Mouse (Mus musculus) ZHBTc4 (cell line): Measurements from ENCODE around the gene Ptpa.
A peak's percentile ranks its signal among the peaks of the same experiment; 100 is the strongest.

Experiments
- DNase-seq: peaks from one replicate; pipeline ENCODE4 v3.0.0-alpha.2; 2011; ENCODE audit warnings: low read depth, low spot score

Ptpa gene

GRCm38 (mm10) chr2:30437791-30438190 is 22.0 kb downstream of the Ptpa start:
- DNase-seq, result no peak

GRCm38 (mm10) chr2:30439631-30440030 is 23.8 kb downstream of the Ptpa start:
- no peak for DNase-seq

- DNase-seq, result no peak
These were observed 24.4 kb downstream of the Ptpa start for GRCm38 (mm10) chr2:30440211-30440700.

DNA sequence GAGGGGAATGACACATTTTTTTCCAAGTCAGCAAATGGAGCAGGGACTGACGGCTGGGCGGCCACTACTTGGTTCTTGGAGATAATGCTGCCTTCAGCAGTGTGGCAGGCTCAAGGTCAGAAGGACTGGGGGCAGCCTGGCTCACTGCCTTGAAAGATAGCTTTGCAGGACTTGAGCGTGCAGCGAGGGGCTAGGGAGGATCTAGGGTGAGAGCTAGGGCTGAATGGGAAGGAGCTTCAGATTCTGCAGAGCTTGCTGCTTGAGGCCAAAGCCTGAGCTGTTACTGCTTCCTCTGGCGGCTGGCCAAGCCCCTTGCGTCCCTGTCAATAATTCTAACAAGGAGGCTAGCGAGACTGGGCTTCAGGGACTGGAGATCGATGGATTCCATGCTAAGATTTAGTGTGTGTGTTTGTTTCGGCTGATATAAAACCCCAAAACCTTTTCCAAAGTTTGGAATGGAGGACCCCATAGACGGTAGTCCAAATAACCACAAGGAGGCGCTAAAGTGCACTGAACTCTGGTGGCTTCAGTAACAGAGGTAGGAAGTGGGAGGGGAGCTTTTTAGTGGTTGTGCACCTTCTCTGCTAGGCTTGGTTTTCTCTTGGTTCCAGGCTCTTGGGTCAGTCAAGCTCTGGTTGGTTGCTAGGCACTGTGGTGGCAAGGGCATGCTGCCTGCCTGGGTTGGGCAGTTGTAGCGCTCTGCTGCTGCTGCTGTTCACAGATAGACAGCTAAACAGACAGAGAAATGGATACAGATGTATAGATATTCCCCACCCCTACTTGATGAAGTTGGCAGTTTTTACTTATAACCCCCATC is 25.1 kb downstream of the Ptpa start:
- peak; percentile 89 for DNase-seq

DNA sequence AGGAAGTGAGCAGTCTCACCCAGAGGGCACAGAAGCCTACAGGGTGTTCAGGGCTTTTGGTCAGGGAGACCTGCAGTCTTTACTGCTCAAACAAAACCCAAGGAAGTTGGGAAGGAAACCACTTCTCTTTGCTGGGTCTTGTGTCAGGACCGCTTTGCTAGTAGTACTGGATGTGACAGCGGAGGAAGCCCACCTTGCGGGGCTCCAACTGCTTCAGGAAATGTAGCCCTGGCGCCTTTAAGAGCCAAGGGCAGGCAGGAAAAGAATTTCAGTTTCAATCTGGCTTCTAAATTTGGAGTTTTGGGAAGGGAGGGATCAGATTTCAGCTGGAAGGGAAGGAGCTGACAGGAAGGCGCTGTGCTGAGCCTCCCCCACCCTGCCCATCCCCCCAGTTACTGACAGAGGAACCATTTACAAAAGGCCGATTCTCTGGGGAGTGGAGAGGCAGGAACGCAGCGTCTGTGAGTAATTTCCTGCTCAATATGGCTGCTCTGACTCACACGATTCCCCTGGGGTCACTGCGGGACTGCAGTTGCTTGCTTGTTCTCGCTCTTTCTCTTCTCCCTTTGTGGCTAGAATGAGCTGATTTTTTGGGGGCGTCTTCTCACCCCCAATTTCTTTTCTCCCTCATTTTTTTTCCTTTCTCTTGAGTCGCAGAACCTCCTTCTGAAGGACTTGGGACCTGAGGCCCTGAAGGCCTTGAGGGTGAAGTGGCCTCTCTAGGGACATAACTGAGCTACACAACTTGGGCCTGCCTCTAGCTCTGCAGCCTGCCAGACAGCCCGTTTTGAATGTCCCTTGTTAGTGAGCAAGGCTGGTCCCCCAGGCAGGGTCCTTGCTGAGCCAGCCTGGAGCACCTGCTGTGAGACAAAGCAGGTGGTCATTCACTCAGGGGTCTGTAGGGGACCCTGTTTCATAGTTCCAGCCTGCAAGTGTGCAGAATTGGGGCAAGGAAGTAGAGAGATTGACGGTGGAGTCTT is 26.0 kb downstream of the Ptpa start:
- DNase-seq, result peak; percentile 95

DNA sequence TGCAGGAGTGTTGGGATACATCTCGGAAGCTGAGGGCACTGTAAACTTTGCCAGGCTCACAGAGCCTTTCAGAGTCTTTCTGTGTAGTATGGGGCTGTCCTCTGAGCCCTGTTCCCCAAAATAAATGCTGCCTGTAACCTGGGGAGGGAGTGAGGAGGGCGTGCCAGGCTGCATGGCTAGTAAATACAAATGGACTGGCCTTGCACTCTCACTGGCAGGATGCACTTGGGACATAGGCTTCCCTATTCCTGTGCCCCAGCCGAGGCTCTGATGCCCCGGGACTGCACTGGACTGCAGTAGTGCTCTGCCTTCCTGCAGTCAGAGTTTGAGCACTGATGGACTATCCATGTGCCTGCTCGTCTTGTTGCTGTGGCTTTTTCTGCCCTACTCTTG is 26.7 kb downstream of the Ptpa start:
- DNase-seq, result no peak

DNA sequence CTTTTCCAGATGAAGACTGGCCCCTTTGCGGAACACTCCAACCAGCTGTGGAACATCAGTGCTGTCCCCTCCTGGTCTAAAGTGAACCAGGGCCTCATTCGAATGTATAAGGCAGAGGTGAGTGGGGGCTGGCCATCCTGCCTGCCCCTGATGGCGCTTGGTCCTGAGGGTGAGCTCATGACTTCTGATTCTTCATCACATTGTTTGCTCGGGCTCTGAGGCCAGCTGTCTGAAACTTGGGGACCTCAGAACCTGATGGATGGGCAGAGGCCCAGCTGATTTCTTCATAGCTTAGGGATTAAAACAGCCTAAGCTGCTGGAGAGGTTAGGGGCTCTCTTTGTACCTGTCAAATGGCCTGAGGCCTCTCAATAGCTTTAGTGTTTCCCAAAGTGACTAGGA is 27.4 kb downstream of the Ptpa start:
- DNase-seq, result no peak

GRCm38 (mm10) chr2:30444006-30444405 is 28.2 kb downstream of the Ptpa start:
- no peak for DNase-seq

DNA sequence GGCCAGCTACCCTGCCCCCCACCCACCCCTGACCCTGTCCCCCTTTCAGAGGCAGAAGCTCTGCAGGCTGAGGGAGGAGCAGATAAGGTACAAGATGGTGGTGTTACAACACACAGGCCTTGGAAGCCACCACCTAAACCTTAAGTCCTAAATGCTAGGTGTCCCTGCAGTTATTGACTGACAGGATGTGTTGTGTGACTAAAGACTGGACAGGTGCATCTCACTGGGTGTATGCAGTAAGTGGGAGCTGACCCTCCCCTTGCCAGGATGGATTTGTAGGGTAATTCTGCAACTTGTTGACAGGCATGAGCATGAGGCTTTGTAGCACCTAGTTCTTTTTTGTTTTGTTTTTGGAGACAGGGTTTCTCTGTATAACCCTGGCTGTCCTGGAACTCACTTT is 28.6 kb downstream of the Ptpa start:
- no peak for DNase-seq

DNA sequence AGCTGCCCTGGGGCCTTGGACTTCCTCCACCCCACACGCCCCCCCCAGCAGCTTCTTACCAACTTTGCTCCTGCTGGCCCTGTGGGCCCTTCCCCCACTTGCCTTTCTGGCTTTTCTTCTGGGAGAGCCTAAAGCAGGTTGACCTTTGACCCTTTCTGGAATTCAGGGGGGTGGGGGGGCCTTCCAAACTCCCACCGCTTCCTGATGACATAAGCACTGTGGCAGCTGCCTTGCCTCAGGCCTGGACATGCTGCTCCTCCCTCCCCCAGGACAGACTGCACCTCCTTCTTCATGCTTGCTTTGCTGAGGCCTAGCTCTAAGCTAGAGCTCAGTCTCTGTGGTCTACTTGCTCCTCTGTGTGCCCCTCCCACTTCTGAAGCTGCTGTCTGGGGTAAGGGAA is 29.5 kb downstream of the Ptpa start:
- DNase-seq, result peak; percentile 91

- no peak for DNase-seq
These were observed 31.3 kb downstream of the Ptpa start for GRCm38 (mm10) chr2:30446891-30447826.

GRCm38 (mm10) chr2:30448371-30448770 is 32.5 kb downstream of the Ptpa start:
- no peak for DNase-seq

- peak; percentile 70 for DNase-seq
These were observed 34.7 kb downstream of the Ptpa start for GRCm38 (mm10) chr2:30450530-30450929.

GRCm38 (mm10) chr2:30451525-30451924 is 35.7 kb downstream of the Ptpa start:
- DNase-seq, result no peak

DNA sequence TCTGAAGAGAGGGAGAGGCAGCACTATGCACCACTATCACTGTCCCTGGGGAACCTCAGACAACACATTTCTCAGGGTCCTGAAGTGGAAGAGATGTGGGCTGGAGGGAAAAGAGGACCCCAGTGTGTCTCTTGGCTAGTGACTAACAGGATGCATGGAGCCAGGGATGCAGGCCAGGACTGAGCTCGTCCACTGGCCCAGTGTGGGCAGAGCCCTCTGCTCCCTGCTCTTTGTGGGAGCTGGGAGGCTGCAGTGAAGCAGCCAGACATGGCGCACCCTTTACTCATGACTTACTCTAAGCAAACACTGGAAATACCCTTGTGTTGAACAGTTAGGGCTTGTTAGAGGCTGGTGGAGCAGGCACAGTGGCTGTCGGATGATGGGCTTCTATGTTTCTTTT is 37.7 kb downstream of the Ptpa start:
- DNase-seq, result no peak

DNA sequence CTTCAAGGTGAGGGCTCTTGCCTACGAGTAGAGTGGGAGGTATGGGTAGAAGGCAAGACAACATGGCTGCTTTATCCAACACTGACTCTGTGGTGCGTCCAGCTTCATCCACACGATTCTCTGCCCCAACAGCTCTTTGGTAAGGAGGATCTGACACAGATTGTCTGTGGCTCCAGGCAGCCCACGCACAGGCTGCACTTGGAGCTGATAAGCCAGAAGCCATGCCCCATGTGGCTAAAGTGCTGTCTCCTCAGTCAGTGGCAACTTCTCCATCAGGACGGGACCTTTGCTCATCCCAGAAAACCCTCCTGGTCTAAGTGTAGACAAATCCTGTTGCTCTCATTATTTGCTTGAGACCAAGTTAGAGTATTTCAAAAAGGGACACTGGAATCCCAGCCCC is 38.7 kb downstream of the Ptpa start:
- DNase-seq, result no peak

DNA sequence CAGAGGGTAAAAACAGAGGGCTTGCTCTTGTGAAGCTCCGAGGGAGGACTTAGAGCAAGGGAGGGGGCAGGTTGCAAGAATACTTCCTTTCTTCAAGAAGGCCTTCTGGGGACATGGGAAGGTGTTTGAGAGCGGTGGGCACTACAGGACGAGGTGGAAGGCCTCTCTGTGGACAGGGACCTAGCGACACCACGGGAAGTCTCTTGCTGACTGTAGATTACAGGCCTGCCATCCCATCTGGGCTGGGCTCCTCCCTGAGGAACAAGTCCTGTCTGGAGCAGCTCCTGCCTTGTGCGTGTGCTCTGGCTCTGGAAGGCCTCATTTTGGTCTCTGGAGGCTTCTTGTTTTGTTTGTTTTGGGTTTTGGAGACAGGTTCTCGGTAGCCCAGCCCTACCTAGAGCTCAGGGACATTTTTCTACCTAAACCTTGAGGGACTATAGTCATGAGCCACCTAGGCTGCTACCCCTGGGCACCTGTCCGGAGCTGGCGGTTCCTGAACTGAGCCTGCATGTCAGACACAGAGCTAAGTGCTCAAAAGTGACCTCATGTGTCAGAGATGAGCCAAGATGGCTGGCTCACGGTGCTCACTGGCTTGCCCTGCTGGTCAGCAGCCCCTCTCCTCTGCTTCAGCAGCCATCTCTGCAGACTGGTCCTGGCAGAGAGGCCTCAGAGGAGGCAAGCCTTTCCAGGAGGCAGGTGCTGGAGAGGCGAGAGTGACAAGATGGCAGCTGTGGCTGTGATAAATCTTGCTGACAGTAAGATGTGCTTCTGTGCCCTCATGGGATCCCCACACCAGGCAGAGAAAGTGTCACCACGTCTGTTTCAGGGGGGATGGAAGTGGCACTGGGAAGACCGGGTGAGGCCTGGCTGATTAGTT is 40.5 kb downstream of the Ptpa start:
- no peak for DNase-seq

GRCm38 (mm10) chr2:30458349-30458748 is 42.5 kb downstream of the Ptpa start:
- DNase-seq, result no peak

GRCm38 (mm10) chr2:30459241-30459640 is 43.4 kb downstream of the Ptpa start:
- DNase-seq, result peak; percentile 82

DNA sequence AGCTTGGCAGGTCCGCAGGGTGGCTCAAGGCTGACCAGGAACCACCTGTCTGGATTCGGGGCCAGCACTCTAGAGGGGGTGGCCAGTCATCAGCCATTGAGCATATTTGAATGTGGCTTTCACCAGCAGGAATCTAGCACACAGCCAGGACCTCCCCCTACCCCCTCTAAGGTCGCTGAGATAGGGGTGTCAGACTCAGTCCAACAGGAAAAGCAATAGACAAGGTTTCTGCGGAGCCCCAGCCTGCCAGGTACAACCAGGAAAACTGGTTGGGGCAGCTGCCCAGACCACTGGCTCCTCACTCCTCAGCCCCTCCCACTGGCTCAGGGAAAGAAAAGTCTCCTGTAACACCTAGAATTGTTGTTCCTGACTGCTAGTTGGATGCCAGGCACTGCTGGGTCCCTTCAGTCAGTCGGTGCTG is 47.5 kb downstream of the Ptpa start:
- no peak for DNase-seq
